Mouse (Mus musculus): ENCODE measurements around the gene Prr18. TPM values are rescaled to one million over a fixed set of nuclear protein-coding genes. Genes with fewer than 3 reads are reported as not detected.

The Prr18 gene
- total RNA-seq, 1 experiment = 0.45 TPM

DNA sequence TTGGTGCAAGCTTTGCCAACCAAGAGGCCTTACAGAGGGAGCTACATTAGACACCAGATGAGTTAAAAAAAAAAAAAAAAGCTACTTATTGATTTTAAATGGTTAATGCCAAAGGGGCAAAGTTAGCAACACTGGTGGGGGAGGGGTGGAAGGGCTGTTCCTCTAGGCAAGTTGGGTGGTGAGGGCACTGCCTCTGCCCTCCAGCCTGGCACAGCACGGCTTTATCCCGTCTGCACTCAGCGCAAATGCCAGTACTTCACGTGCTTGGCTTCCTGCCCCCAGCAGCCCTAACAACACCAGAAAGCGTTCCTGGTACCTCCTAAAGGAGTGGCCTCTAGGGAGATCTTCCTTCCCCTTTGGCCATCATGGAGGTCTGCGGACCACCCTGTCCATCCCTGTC lies 6.2 kb downstream of the Prr18 start:
- TF ChIP-seq ZNF384 (IDR thresholded peaks at IDR 0.05; ENCODE audit: low read depth, low read length) (no peak), MAFK (IDR thresholded peaks at IDR 0.05; ENCODE audit: insufficient read depth, low read depth, low read length) (no peak), ZC3H11A (IDR thresholded peaks at IDR 0.05; ENCODE audit: borderline replicate concordance, low read depth, low read length) (no peak), CHD2 (IDR thresholded peaks at IDR 0.05; ENCODE audit: low read depth, low read length) (no peak)
- no peak overlapping the region for H3K9ac ChIP-seq (ENCODE audit: insufficient read depth, low read depth, low read length, poor library complexity, severe bottlenecking)
- H3K36me3 ChIP-seq (ENCODE audit: control insufficient read depth, insufficient read depth, low read length, poor library complexity, severe bottlenecking) = no peaks in the 10 kb centered on the region
- no peak overlapping the region for H3K4me3 ChIP-seq (ENCODE audit: insufficient read depth in 1 of 2, low read depth in 1 of 2, low read length in 2 of 2, poor library complexity in 1 of 2, severe bottlenecking in 1 of 2)
- DNase-seq (ENCODE audit: low read depth, low spot score) = no peak
- no peak overlapping the region for H3K27ac ChIP-seq (ENCODE audit: insufficient read depth, low read depth, low read length, poor library complexity, severe bottlenecking)
- no peaks in the 10 kb centered on the region for H3K9me3 ChIP-seq (ENCODE audit: control insufficient read depth, insufficient read depth, low read depth, low read length)
- H3K4me1 ChIP-seq (ENCODE audit: control insufficient read depth in 2 of 2, insufficient read depth in 2 of 2, low read length in 2 of 2, poor library complexity in 1 of 2) = peaks cover 0 to 5% of the 10 kb centered on the region in 2 experiments; a peak in 1 of 4 replicates
- in situ Hi-C loops (cut with MboI; ENCODE audit: low sequenced_read_pairs in 2 of 2, unreplicated experiment in 2 of 2) = no loop called here

DNA sequence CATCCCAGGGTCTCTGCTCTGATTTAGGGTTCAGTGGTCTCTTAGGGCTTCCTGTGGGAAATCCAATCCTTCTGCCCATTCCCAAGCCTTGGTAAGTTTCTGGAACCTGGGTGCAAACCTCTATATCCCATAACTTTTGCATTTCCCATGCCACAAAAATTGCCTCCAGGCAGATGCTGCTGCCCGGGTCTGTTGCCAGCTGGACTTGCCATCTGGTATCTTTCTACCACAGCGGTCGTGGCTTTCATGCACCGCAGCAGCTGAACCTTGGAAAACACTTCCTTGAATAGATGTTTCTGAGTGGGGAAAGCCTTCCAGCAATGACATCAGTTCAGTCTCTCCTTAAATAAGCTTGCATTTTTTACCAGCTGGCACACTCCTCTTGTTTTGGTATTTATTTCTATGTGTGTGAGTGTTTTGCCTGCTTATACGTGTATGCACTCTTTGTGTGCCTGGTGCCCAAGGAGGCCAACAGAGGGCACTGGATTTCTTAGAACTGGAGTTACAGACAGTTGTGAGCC lies 10.6 kb downstream of the Prr18 start:
- in situ Hi-C loops (cut with MboI; ENCODE audit: low sequenced_read_pairs in 2 of 2, unreplicated experiment in 2 of 2) = no loop called here
- no peak for TF ChIP-seq MAFK (IDR thresholded peaks at IDR 0.05; ENCODE audit: insufficient read depth, low read depth, low read length)
- TF ChIP-seq CHD2 (IDR thresholded peaks at IDR 0.05; ENCODE audit: low read depth, low read length) = no peak
- TF ChIP-seq HCFC1 (IDR thresholded peaks at IDR 0.05; ENCODE audit: borderline replicate concordance, insufficient read depth, low read length) = no peak
- no peak for TF ChIP-seq ZC3H11A (IDR thresholded peaks at IDR 0.05; ENCODE audit: borderline replicate concordance, low read depth, low read length)
- TF ChIP-seq ZNF384 (IDR thresholded peaks at IDR 0.05; ENCODE audit: low read depth, low read length) = no peak

GRCm38 (mm10) chr17:8348941-8349340 lies 11.7 kb downstream of the Prr18 start:
- TF ChIP-seq MAFK (IDR thresholded peaks at IDR 0.05; ENCODE audit: insufficient read depth, low read depth, low read length) (no peak), ZC3H11A (IDR thresholded peaks at IDR 0.05; ENCODE audit: borderline replicate concordance, low read depth, low read length) (no peak), ZNF384 (IDR thresholded peaks at IDR 0.05; ENCODE audit: low read depth, low read length) (no peak), HCFC1 (IDR thresholded peaks at IDR 0.05; ENCODE audit: borderline replicate concordance, insufficient read depth, low read length) (no peak), CHD2 (IDR thresholded peaks at IDR 0.05; ENCODE audit: low read depth, low read length) (no peak)
- Histone ChIP-seq H3K27ac (ENCODE audit: insufficient read depth, low read depth, low read length, poor library complexity, severe bottlenecking) (no peak overlapping the region), H3K9me3 (ENCODE audit: control insufficient read depth, insufficient read depth, low read depth, low read length) (no peaks in the 10 kb centered on the region), H3K9ac (ENCODE audit: insufficient read depth, low read depth, low read length, poor library complexity, severe bottlenecking) (no peak overlapping the region), H3K36me3 (ENCODE audit: control insufficient read depth, insufficient read depth, low read length, poor library complexity, severe bottlenecking) (no peaks in the 10 kb centered on the region), H3K4me1 (ENCODE audit: control insufficient read depth in 2 of 2, insufficient read depth in 2 of 2, low read length in 2 of 2, poor library complexity in 1 of 2) (no peaks in the 10 kb centered on the region), H3K4me3 (ENCODE audit: insufficient read depth in 1 of 2, low read depth in 1 of 2, low read length in 2 of 2, poor library complexity in 1 of 2, severe bottlenecking in 1 of 2) (no peak overlapping the region)
- DNase-seq (ENCODE audit: low read depth, low spot score) = no peak
- in situ Hi-C loops (cut with MboI; ENCODE audit: low sequenced_read_pairs in 2 of 2, unreplicated experiment in 2 of 2) = no loop called here

More for the DNA sequence above, 10.6 kb downstream of the Prr18 start:
- Histone ChIP-seq H3K27ac (ENCODE audit: insufficient read depth, low read depth, low read length, poor library complexity, severe bottlenecking) (no peak overlapping the region), H3K9me3 (ENCODE audit: control insufficient read depth, insufficient read depth, low read depth, low read length) (no peaks in the 10 kb centered on the region), H3K36me3 (ENCODE audit: control insufficient read depth, insufficient read depth, low read length, poor library complexity, severe bottlenecking) (no peaks in the 10 kb centered on the region), H3K4me3 (ENCODE audit: insufficient read depth in 1 of 2, low read depth in 1 of 2, low read length in 2 of 2, poor library complexity in 1 of 2, severe bottlenecking in 1 of 2) (no peak overlapping the region), H3K4me1 (ENCODE audit: control insufficient read depth in 2 of 2, insufficient read depth in 2 of 2, low read length in 2 of 2, poor library complexity in 1 of 2) (no peaks in the 10 kb centered on the region), H3K9ac (ENCODE audit: insufficient read depth, low read depth, low read length, poor library complexity, severe bottlenecking) (no peak overlapping the region)
- DNase-seq (ENCODE audit: low read depth, low spot score) = no peak

- no peak overlapping the region for H3K9ac ChIP-seq (ENCODE audit: insufficient read depth, low read depth, low read length, poor library complexity, severe bottlenecking)
- H3K27ac ChIP-seq (ENCODE audit: insufficient read depth, low read depth, low read length, poor library complexity, severe bottlenecking) = no peak overlapping the region
- no peaks in the 10 kb centered on the region for H3K36me3 ChIP-seq (ENCODE audit: control insufficient read depth, insufficient read depth, low read length, poor library complexity, severe bottlenecking)
- in situ Hi-C loops (cut with MboI; ENCODE audit: low sequenced_read_pairs in 2 of 2, unreplicated experiment in 2 of 2) = no loop called here
- H3K9me3 ChIP-seq (ENCODE audit: control insufficient read depth, insufficient read depth, low read depth, low read length) = no peaks in the 10 kb centered on the region
- DNase-seq (ENCODE audit: low read depth, low spot score) = no peak
- H3K4me1 ChIP-seq (ENCODE audit: control insufficient read depth in 2 of 2, insufficient read depth in 2 of 2, low read length in 2 of 2, poor library complexity in 1 of 2) = no peaks in the 10 kb centered on the region
- no peak overlapping the region for H3K4me3 ChIP-seq (ENCODE audit: insufficient read depth in 1 of 2, low read depth in 1 of 2, low read length in 2 of 2, poor library complexity in 1 of 2, severe bottlenecking in 1 of 2)
- TF ChIP-seq ZNF384 (IDR thresholded peaks at IDR 0.05; ENCODE audit: low read depth, low read length) (no peak), HCFC1 (IDR thresholded peaks at IDR 0.05; ENCODE audit: borderline replicate concordance, insufficient read depth, low read length) (no peak), ZC3H11A (IDR thresholded peaks at IDR 0.05; ENCODE audit: borderline replicate concordance, low read depth, low read length) (no peak), CHD2 (IDR thresholded peaks at IDR 0.05; ENCODE audit: low read depth, low read length) (no peak), MAFK (IDR thresholded peaks at IDR 0.05; ENCODE audit: insufficient read depth, low read depth, low read length) (no peak)
Observed at GRCm38 (mm10) chr17:8351088-8351487, 13.8 kb downstream of the Prr18 start.

GRCm38 (mm10) chr17:8355692-8356091 lies 18.4 kb downstream of the Prr18 start, which contains the start of gene T2:
Gene T2, plus strand, starts transcription at chr17:8355992.
- Histone ChIP-seq H3K4me3 (ENCODE audit: insufficient read depth in 1 of 2, low read depth in 1 of 2, low read length in 2 of 2, poor library complexity in 1 of 2, severe bottlenecking in 1 of 2) (no peak within 1 kb of the TSS), H3K27ac (ENCODE audit: insufficient read depth, low read depth, low read length, poor library complexity, severe bottlenecking) (no peak within 1 kb of the TSS)

More at GRCm38 (mm10) chr17:8355692-8356091, 18.4 kb downstream of the Prr18 start, which contains the start of gene T2:
- TF ChIP-seq CHD2 (IDR thresholded peaks at IDR 0.05; ENCODE audit: low read depth, low read length) = no peak
- no peak for TF ChIP-seq ZC3H11A (IDR thresholded peaks at IDR 0.05; ENCODE audit: borderline replicate concordance, low read depth, low read length)
- no peak for TF ChIP-seq HCFC1 (IDR thresholded peaks at IDR 0.05; ENCODE audit: borderline replicate concordance, insufficient read depth, low read length)
- no peak for TF ChIP-seq ZNF384 (IDR thresholded peaks at IDR 0.05; ENCODE audit: low read depth, low read length)
- TF ChIP-seq MAFK (IDR thresholded peaks at IDR 0.05; ENCODE audit: insufficient read depth, low read depth, low read length) = no peak
- H3K9me3 ChIP-seq (ENCODE audit: control insufficient read depth, insufficient read depth, low read depth, low read length) = no peaks in the 10 kb centered on the region
- H3K36me3 ChIP-seq (ENCODE audit: control insufficient read depth, insufficient read depth, low read length, poor library complexity, severe bottlenecking) = no peaks in the 10 kb centered on the region
- no peak for DNase-seq (ENCODE audit: low read depth, low spot score)
- no peak within 1 kb of the TSS for H3K9ac ChIP-seq (ENCODE audit: insufficient read depth, low read depth, low read length, poor library complexity, severe bottlenecking)
- in situ Hi-C loops (cut with MboI; ENCODE audit: low sequenced_read_pairs in 2 of 2, unreplicated experiment in 2 of 2) = no loop called here
- peaks cover 0 to 3% of the 10 kb centered on the region in 2 experiments; a peak in 1 of 4 replicates for H3K4me1 ChIP-seq (ENCODE audit: control insufficient read depth in 2 of 2, insufficient read depth in 2 of 2, low read length in 2 of 2, poor library complexity in 1 of 2)

Measured in ES-E14 (cell line).